Mouse (Mus musculus) lung, postnatal 0 days (tissue): ENCODE measurements around the gene Rps25.

Experiments
- CTCF ChIP-seq: IDR thresholded peaks from 2 replicates; pipeline ENCODE4 v1.5.1; 2016; ENCODE audit warnings: antibody characterized with exemption, mild to moderate bottlenecking
- EP300 ChIP-seq: IDR thresholded peaks from 2 replicates; pipeline ENCODE4 v1.6.1; 2016; ENCODE audit warnings: antibody characterized with exemption, mild to moderate bottlenecking, control low read depth

- TF ChIP-seq EP300 = no peak
- peak; percentile 86 for TF ChIP-seq CTCF
Observed at GRCm38 (mm10) chr9:44417892-44418363, 11.0 kb downstream of the Rps25 start.
